Mouse (Mus musculus): ENCODE measurements around the gene Sept11.

The Sept11 gene

DNA sequence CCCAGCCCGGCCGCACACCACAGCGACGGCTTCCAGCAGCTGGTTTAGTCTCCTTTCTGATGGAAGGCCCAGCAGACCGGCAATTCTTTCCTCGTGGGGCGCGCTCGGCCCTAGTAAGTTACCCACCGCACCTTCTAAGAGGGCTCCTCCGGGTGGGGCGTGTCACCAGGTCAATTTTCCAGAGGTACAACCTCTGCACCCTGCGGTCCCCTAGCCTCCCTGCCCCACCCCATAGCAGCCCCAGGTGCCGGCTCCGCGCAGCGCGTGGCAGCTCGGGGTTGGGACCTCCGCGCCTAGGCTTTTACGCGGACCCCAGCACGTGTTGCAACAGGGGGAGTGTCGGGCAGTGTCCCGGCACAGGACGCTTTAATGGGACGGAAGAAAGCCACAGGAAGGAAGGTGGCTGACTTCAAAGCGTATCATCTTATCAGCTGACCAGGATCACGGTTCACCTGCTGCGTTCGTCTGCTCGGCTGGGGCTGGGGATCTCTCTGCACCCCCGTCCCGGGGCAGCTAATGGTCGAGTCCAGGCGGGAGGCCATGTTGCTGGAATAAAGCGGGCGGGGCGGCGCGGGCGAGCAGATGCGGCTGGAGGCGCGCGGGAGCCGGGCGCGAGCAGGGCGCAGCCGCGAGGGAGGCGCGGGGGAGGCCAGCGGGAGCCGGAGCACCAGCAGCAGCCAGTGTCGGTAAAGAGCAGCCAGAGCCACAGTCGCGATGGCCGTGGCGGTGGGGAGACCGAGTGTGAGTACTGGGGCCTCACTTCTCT is at the start of gene Sept11:
Gene Sept11 (plus strand): TSS at position 581 of the 766 bp plus-strand sequence.
- DNase-seq, result peak; percentile 90

GRCm38 (mm10) chr5:93043688-93044583 is 49.3 kb upstream of the Sept11 start:
- no peak for DNase-seq

- DNase-seq, result peak; percentile 60
Measured at GRCm38 (mm10) chr5:93044584-93045370, 48.5 kb upstream of the Sept11 start, which contains the start of gene Sowahb. Gene Sowahb (minus strand): TSS chr5:93045022.

DNA sequence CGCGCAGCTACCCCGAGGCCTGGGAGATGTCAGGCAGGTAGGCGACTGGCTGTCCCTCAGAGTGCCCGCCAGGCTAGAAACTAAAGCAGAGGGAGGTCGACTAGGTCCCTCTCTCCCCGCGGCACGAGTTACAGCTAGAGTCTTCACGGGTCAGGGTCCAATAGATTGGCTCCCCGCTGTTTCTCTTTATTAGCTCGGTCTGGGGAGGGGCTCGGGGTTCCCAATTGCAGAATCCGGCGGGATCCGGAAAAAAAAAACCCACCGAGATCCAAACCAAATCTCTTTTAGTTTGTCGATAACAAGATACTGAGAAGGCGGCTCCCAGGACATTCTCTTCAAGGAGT is 47.9 kb upstream of the Sept11 start:
- no peak for DNase-seq

DNA sequence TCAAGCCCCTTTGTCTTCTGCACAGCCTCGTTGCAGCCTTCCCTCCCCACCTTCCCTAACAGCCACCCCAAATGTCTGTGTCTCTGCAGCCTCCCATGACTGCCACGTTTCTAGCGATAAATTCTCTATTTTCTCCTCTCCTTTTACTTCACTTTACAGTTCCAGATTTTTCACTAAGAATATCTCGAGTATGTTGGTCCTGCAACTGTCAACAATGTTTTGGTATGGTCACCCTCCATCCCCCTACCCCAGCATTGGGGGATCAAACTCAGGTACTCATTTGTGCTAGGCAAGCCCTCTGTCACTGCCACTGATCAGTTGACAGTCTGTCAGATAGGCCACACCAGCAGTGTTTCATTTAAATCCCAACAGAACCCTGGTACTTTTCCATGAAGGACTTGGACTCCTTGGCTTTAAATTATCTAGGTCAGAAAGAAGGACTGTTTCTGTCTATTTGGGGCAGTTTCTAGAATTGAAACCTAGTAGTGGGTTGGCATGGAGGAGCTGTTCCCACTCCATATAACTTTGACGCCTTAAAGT is 46.9 kb upstream of the Sept11 start:
- no peak for DNase-seq

DNA sequence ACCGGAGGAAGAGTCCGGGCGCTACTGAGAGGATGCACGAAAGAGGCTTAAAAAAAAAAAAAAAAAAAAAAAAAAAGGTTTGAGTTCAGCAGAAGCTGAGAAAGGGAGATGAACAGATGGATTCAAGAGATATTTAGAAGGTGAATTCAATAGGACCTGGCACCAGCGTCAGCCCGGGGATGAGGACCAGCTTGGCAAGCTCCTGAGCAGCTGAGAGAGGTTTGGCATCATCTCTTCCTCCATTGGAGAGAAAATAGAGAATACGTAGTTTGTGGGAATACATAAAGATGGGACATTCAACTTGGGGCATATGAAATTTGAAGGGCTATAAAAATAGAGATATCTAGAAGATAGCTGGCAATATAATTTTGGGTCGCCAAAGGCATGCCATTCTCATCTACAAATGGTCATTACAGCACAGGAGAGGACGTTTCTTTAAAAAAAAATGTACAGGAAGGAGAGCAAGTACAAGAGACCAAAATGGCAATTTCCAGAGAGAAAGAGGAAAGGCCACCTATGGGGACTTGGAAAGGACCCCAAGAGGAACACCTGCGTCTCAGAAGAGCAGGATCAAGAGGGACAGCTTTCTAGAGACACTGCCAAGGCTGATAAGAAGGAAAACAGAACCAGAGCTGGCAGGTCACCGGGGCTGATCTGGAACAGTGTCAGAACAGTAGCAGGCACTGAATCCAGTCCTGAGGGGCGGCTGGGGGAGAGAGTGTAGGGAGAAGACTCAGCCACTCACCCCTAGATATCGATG is 44.6 kb upstream of the Sept11 start:
- DNase-seq, result no peak

GRCm38 (mm10) chr5:93049971-93050370 is 43.3 kb upstream of the Sept11 start:
- no peak for DNase-seq

DNA sequence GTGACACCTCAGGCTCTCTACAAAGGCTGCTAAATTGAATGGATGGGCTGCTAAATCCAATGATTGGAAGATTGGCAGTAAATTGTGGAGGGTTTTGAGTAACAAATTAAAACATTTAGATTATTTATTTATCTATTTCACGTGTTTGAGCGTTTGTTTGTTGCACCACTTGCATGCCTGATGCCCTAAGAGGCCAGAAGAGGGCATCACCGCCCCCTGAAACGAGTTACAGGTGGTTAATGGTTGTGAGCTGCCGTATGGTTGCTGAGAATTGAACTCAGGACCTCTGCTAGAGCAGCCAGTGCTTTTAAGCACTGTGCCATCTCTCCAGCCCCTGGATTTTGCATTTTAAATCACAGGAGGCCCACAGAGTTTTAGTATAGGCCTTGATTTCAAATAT is 42.2 kb upstream of the Sept11 start:
- no peak for DNase-seq

GRCm38 (mm10) chr5:93051951-93052350 is 41.3 kb upstream of the Sept11 start:
- DNase-seq, result no peak

DNA sequence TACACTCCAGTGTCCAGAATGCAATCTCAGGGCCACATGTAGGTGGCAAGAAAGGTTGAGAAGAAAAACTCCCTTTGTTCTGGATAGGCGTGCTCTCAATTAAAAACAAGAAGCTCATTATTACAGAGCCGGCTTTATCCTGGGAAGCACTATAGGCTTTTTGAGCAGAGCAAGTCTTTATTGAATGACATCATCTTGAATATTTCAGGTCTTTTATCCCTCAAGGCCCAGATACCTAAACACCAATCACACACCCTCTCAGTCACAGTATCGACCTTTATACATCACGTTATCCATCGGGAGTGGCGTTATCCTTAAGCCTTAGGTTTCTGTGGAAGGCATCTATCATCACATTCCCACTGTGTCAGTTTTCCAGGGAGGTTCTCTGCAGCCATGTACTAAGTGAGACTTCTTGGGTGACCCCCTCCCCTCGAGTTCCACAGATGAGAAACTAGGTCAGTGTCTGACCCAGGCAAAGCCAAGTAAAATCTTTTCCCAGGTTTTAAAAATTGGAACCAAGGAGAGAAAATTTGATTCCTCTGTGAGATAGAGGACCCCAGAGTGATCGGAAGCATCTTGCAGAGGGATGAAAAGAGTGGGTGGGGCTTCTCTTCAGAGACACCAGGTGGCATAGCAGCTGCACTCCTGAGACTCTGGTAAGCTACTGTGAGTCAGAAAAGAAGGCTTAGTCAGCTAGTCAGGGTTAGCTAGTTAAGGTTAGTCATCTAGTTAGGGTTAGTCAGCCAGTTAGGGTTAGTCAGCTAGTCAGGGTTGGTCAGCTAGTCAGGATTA is 39.4 kb upstream of the Sept11 start:
- no peak for DNase-seq

DNA sequence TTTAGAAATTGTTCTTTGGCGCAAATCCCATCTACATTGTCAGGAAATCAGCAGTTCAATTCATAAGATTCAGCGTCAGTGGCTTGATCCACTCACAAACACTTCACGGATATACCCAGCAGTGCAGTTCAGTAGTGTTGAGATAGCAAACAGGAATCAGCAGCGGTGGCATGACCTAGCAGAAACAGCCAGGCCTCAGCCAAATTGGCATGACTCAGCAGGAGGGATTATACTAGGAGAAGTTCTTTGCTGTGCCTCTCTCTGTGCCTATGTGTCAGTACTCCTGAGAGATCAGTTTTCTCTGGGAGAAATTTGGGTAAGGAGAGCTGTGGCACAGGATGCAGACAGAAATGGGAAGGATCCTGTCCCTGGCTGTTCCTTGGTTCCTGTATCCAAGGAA is 32.4 kb upstream of the Sept11 start:
- DNase-seq, result peak; percentile 43

- DNase-seq, result no peak
Measured at GRCm38 (mm10) chr5:93077661-93078323, 15.4 kb upstream of the Sept11 start.

DNA sequence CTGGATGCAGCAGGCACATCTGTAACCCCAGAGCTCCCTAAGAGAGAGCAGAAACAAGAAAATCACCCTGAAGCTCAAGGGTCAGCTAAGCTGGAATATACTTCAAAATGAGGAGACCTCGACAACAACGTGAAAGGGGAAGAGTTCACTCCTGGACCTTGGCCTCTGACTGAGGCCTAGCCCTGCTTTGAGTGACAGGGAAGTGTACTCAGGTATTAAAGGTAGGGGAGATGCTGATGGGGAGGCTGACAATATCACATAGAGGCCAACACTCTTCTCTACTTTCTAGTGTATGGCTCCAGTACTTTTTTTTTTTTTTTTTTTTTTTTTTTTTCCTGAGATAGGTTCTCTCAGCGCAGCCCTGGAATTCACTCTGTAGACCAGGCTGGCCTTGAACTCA is 13.6 kb upstream of the Sept11 start:
- DNase-seq, result no peak

GRCm38 (mm10) chr5:93085015-93085598 is 8.1 kb upstream of the Sept11 start:
- no peak for DNase-seq

DNA sequence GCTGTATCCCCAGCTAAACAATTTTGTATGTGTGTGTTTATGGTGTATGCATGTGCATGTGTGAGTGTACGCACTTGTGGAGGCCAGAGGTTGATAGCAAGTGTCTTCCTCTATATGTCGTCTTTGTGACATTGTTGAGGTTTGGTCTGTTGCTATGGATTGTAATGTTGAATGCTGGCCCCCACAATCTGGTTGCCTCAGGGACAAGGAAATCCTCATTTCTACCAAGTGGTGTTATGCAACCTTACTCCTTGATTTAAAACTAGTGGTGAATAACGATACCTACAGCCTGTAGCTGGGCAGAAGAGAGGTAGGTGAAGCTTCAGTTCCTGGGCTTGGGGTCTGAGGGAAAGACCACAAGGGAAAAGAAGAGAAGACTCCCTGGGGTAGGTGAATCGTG is 7.3 kb upstream of the Sept11 start:
- DNase-seq, result no peak

DNA sequence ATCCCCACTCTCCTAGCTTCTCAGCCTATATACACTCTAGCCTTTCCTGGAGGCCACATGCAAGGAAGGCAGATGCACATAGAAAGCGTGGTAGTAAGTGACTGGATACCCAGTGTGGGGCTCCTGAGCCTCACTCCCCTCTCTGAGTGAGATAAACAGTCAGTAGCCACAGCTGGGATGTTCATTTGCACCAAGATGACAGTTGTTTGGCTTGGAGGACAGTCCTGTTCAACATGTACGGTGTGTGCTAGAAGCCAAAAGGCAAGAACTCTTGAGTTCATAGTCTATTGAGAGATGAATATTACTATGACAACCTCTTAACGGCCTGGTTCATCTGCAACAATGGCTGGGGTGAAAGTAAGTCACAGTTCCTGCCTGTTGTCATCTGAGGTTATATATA is 2.0 kb upstream of the Sept11 start:
- DNase-seq, result no peak

GRCm38 (mm10) chr5:93092147-93092781 is 973 bp upstream of the Sept11 start:
- DNase-seq, result peak; percentile 51

DNA sequence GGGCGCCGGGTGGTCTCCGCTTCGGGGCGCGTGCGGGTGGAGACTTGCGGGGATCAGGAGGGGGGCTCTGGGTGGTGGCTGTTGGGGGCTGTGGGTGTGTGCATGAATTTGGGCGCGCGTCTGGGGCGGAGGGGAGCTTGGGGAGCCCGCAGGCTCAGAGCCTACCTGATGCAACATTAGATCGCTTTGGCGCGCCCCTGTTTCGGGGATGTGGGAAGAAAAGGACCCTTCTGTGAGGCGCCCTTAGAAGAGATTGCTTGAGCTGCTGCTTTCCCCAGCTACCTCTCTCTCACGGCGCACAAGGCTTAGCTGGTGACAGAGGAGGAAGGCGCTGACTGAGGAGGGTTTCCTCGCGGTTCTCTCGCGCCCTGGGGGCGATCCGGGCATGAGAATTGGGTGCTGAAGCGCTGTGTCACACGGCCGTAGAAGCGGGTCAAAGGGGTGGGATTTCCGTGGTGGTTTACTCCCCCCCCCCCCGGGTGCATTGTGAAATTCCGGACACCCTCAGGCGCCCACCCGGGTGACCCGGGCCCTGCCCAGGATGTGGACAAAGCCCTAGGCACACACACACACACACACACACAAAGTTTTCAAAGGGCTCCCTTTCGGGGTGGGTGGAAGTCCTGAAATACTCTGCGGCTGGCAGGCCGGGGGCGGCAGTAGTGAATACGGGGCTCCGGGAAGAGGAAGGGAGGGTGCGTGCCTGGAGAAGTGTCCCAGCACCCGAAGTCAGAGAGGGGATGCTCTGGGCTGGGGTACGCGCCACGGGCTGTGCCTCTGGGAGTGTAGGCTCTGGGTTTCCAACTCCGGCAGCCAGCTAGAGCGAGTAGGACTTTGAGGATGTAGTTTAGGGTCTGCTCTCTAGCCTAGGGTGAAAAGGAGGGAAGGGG is 646 bp downstream of the Sept11 start:
- peak; percentile 39 for DNase-seq

DNA sequence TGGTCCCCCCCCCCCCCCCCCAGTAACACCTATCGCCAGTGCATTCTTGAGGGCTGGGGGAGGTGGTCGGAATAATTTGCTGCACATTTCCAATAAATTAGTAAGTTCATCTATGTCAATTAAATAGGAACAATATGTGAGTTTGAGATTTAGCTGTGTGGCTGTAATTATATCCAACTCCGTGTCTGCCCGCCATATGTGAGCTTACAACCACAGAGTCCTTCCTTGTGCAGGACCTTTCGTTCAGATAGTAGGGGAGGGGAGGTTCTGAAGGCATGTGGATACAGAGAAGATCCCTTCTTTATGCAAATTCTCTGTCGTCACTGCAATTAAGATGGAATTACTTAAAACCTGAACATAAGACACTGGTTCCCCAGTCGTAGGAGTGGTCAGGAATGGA is 2.1 kb downstream of the Sept11 start:
- no peak for DNase-seq
